Mouse (Mus musculus): ENCODE results near the gene Gm45716.

- TF ChIP-seq CTCF (IDR thresholded peaks at IDR 0.05; ENCODE audit: low read depth, low read length) (no peak), POLR2A (IDR thresholded peaks at IDR 0.05; ENCODE audit: borderline replicate concordance, low read depth, low read length) (no peak)
Measured at GRCm38 (mm10) chr11:90231631-90232030, 44.1 kb downstream of the Gm45716 start.

Measured in bone marrow macrophage, adult 2 months (primary cell).